Mouse (Mus musculus): ENCODE measurements around the gene Tcerg1l.

DNA sequence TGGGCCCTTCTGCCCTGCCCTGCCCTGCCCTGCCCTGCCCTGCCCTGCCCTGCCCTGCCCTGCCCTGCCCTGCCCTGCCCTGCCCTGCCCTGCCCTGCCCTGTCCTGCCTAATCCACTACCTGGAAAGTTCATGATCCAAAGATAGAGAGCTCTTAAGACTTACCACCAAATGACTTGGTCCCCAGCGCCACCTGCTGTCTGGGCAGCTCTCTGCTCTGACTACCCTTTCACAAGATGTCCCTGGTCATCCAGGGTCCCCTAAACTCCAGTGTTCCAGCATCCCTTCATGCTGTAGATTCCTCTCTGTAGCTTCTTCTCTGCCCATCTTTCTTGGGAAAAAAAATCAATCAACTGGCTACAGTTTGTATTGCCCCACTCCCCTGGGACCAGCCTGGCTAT is 31.3 kb upstream of the Tcerg1l start:
- TF ChIP-seq TAL1 (IDR thresholded peaks at IDR 0.05; ENCODE audit: low read length) (no peak), GATA1 (IDR thresholded peaks at IDR 0.05; ENCODE audit: low read length) (no peak)
